Mouse (Mus musculus): Measurements from ENCODE around the gene Tmbim6. TPM values are rescaled to one million over a fixed set of nuclear protein-coding genes. Genes with fewer than 3 reads are reported as not detected.
"Not testable (repeated sequence)": the region's sequence is repeated elsewhere in the genome, so short reads cannot be mapped to it uniquely, and the experiment has no call there.

Tmbim6 gene
- polyA plus RNA-seq, 1 experiment from 2014 or later: 317 TPM

DNA sequence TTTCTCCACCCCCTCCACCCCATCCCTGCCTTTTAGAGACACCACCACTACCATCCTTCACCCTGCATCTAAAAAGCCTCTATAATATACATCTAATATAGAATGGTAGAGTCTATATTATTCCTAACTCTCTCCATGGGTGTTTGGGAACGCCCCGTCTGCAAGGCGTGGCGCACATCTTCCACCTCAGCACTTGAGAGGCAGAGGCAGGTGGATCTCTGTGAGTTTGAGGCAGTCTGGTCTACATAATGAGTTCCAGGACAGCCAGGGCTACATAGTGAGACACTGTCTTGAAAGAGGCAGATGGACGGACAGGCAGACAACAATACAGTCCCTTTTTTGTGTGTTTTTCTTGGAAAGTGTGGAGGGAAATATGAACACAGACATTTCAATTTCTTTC is 17.6 kb upstream of the Tmbim6 start:
- 90% methylated on average over 5 of the region's 5 CpGs for WGBS
- Histone ChIP-seq H3K4me1 (ENCODE audit: control insufficient read depth, insufficient read depth, low read length) (no peaks in the 10 kb centered on the region), H3K4me3 (ENCODE audit: low read depth, low read length) (no peak overlapping the region), H3K9me3 (ENCODE audit: control insufficient read depth, low read depth, low read length) (no peaks in the 10 kb centered on the region; the same call in 1 of the 2 replicates), H3K36me3 (ENCODE audit: control insufficient read depth, insufficient read depth, low read length) (no peaks in the 10 kb centered on the region), H3K4me2 (replicated peaks; ENCODE audit: low read depth, low read length) (no peak overlapping the region), H3K9ac (replicated peaks; ENCODE audit: low read depth, low read length) (no peak overlapping the region), H3K27me3 (ENCODE audit: control insufficient read depth, insufficient read depth, low read length) (no peaks in the 10 kb centered on the region), H3K27ac (ENCODE audit: low read length) (no peak overlapping the region)
- ATAC-seq (ENCODE audit: insufficient number of reproducible peaks, insufficient read depth, low FRiP score, low read depth): no peak

DNA sequence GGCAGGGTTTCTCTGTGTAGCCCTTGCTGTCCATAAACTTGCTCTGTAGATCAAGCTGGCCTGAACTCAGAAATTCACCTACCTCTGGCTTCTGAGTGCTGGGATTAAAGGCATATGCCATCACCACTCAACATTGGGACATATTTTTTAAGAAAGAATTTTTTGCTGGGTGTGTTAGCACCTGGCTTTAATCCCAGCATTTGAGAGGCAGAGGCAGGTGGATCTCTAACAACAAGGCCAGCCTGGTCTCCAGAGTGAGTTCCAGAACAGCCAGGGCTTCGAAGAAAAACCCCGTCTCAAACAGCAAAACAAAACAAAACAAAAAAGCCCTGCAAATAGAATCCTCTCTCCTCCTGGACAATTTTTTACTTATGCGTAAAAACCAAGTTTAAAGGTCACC is 17.1 kb upstream of the Tmbim6 start:
- no peaks in the 10 kb centered on the region; the same call in 1 of the 2 replicates for H3K9me3 ChIP-seq (ENCODE audit: control insufficient read depth, low read depth, low read length)
- H3K4me1 ChIP-seq (ENCODE audit: control insufficient read depth, insufficient read depth, low read length): no peaks in the 10 kb centered on the region
- no peak overlapping the region for H3K9ac ChIP-seq (replicated peaks; ENCODE audit: low read depth, low read length)
- ATAC-seq (ENCODE audit: insufficient number of reproducible peaks, insufficient read depth, low FRiP score, low read depth): no peak
- no peak overlapping the region for H3K4me3 ChIP-seq (ENCODE audit: low read depth, low read length)
- H3K27me3 ChIP-seq (ENCODE audit: control insufficient read depth, insufficient read depth, low read length): no peaks in the 10 kb centered on the region
- H3K36me3 ChIP-seq (ENCODE audit: control insufficient read depth, insufficient read depth, low read length): no peaks in the 10 kb centered on the region
- H3K27ac ChIP-seq (ENCODE audit: low read length): no peak overlapping the region
- H3K4me2 ChIP-seq (replicated peaks; ENCODE audit: low read depth, low read length): no peak overlapping the region
- 88% methylated on average over 3 of the region's 3 CpGs for WGBS

DNA sequence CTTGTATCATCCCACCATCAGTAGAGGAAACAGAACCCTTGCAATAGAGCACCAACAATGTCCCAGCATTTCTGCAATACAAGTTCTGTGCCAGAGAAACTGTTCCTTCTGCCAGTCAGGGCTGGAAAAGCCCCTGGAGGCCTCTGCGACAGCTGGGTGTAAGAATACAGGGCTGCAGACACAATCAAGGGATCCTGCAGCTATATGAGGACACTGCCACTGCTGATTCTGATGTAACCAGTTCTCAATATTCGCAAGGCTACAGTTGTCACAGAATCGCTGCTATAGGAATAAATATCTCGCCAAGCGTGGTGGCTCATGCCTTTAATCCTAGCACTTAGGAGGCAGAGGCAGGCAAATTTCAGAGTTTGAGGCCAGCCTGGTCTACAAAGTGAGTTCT is 16.4 kb upstream of the Tmbim6 start:
- no peak overlapping the region for H3K4me3 ChIP-seq (ENCODE audit: low read depth, low read length)
- H3K36me3 ChIP-seq (ENCODE audit: control insufficient read depth, insufficient read depth, low read length): no peaks in the 10 kb centered on the region
- H3K4me2 ChIP-seq (replicated peaks; ENCODE audit: low read depth, low read length): no peak overlapping the region
- ATAC-seq (ENCODE audit: insufficient number of reproducible peaks, insufficient read depth, low FRiP score, low read depth): no peak
- H3K9me3 ChIP-seq (ENCODE audit: control insufficient read depth, low read depth, low read length): no peaks in the 10 kb centered on the region; the same call in 1 of the 2 replicates
- H3K4me1 ChIP-seq (ENCODE audit: control insufficient read depth, insufficient read depth, low read length): no peaks in the 10 kb centered on the region
- no peak overlapping the region for H3K9ac ChIP-seq (replicated peaks; ENCODE audit: low read depth, low read length)
- no peaks in the 10 kb centered on the region for H3K27me3 ChIP-seq (ENCODE audit: control insufficient read depth, insufficient read depth, low read length)
- H3K27ac ChIP-seq (ENCODE audit: low read length): no peak overlapping the region
- WGBS: 86% methylated on average over 5 of the region's 5 CpGs

DNA sequence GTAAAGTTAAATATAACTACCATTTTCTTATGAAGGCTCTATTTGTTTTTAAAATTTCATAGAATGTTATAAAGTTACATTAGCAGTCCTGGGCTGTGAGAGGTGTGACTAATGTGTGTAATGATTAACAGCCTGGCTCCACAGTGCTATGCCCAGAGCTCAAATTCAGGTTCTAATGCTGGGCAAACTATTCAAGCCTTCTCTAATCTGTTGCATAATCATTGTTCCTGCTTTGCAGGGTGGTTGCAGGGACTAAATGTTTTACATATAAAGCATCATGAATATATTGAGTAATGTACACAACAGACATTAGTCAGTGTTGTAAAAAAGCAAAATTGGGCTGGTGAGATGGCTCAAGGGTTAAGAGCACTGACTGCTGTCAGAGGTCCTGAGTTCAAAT is 9.8 kb upstream of the Tmbim6 start:
- no peak overlapping the region for H3K4me2 ChIP-seq (replicated peaks; ENCODE audit: low read depth, low read length)
- H3K4me1 ChIP-seq (ENCODE audit: control insufficient read depth, insufficient read depth, low read length): no peaks in the 10 kb centered on the region
- no peak overlapping the region for H3K27ac ChIP-seq (ENCODE audit: low read length)
- no peaks in the 10 kb centered on the region for H3K27me3 ChIP-seq (ENCODE audit: control insufficient read depth, insufficient read depth, low read length)
- no peak for ATAC-seq (ENCODE audit: insufficient number of reproducible peaks, insufficient read depth, low FRiP score, low read depth)
- H3K36me3 ChIP-seq (ENCODE audit: control insufficient read depth, insufficient read depth, low read length): no peaks in the 10 kb centered on the region
- H3K9ac ChIP-seq (replicated peaks; ENCODE audit: low read depth, low read length): no peak overlapping the region
- H3K4me3 ChIP-seq (ENCODE audit: low read depth, low read length): no peak overlapping the region
- no peaks in the 10 kb centered on the region; the same call in 1 of the 2 replicates for H3K9me3 ChIP-seq (ENCODE audit: control insufficient read depth, low read depth, low read length)

DNA sequence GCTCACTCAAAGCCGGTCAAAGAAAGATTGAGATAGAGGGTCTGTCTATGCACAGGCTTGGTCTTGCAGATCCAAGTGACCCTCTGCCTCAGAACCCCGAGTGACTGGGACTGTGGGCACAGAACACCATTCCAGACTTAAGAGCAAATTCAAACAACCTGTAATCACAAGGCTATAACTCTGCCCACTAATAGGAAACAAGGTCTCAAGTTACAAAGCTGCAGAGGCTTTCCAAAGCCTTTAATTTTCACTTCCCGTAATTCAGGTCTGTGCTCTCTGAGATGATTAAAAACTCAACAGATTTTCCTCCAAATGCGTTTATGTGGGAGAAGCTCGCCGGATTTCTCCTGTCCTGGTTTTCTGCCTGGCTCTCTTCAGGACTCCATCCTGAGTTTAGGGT is 8.6 kb upstream of the Tmbim6 start:
- H3K36me3 ChIP-seq (ENCODE audit: control insufficient read depth, insufficient read depth, low read length): no peaks in the 10 kb centered on the region
- no peak overlapping the region for H3K27ac ChIP-seq (ENCODE audit: low read length)
- H3K9ac ChIP-seq (replicated peaks; ENCODE audit: low read depth, low read length): no peak overlapping the region
- no peaks in the 10 kb centered on the region for H3K27me3 ChIP-seq (ENCODE audit: control insufficient read depth, insufficient read depth, low read length)
- no peaks in the 10 kb centered on the region for H3K4me1 ChIP-seq (ENCODE audit: control insufficient read depth, insufficient read depth, low read length)
- H3K4me3 ChIP-seq (ENCODE audit: low read depth, low read length): no peak overlapping the region
- no peaks in the 10 kb centered on the region for H3K9me3 ChIP-seq (ENCODE audit: control insufficient read depth, low read depth, low read length)
- 47% methylated on average over 6 of the region's 6 CpGs for WGBS
- no peak overlapping the region for H3K4me2 ChIP-seq (replicated peaks; ENCODE audit: low read depth, low read length)
- no peak for ATAC-seq (ENCODE audit: insufficient number of reproducible peaks, insufficient read depth, low FRiP score, low read depth)

DNA sequence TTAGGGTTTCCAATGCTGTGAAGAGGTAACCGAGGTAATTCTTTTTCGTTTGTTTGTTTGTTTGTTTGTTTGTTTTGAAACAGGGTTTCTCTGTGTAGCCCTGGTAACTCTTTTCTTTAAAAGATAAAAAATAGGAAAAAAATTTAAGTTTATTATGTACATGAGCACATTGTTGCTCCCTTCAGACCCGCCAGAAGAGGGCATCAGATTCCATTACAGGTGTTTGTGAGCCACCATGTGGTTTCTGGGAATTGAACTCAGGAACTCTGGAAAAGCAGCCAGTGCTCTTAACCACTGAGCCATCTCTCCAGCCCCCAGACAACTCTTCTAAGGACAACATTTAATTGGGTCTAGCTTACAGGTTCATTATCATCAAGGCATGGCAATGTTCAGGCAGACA is 6.6 kb upstream of the Tmbim6 start:
- H3K27ac ChIP-seq (ENCODE audit: low read length); H3K27me3 ChIP-seq (ENCODE audit: control insufficient read depth, insufficient read depth, low read length); H3K9ac ChIP-seq (replicated peaks; ENCODE audit: low read depth, low read length); ATAC-seq (ENCODE audit: insufficient number of reproducible peaks, insufficient read depth, low FRiP score, low read depth); H3K4me2 ChIP-seq (replicated peaks; ENCODE audit: low read depth, low read length); H3K4me3 ChIP-seq (ENCODE audit: low read depth, low read length); H3K4me1 ChIP-seq (ENCODE audit: control insufficient read depth, insufficient read depth, low read length); H3K9me3 ChIP-seq (ENCODE audit: control insufficient read depth, low read depth, low read length); H3K36me3 ChIP-seq (ENCODE audit: control insufficient read depth, insufficient read depth, low read length): not testable (repeated sequence)
- WGBS: 59% methylated on average over 3 of the region's 3 CpGs

DNA sequence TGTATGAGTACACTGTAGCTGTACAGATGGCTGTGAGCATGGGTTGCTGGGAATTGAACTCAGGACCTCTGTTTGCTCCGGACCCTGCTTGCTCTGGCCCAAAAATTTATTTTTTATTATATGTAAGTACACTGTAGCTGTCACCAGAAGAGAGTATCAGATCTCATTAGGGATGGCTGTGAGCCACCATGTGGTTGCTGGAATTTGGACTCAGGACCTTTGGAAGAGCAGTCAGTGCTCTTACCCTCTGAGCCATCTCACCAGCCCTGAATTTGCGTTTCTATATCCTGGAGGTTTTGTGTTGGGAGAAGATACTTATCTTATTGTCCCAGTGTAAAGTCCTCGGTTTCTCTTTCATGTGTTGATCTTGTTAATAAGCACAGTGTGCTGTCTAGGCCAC is 5.9 kb upstream of the Tmbim6 start:
- 76% methylated on average over 3 of the region's 3 CpGs for WGBS
- Histone ChIP-seq H3K9me3 (ENCODE audit: control insufficient read depth, low read depth, low read length) (no peaks in the 10 kb centered on the region), H3K4me1 (ENCODE audit: control insufficient read depth, insufficient read depth, low read length) (no peaks in the 10 kb centered on the region), H3K27ac (ENCODE audit: low read length) (no peak overlapping the region), H3K4me2 (replicated peaks; ENCODE audit: low read depth, low read length) (no peak overlapping the region), H3K9ac (replicated peaks; ENCODE audit: low read depth, low read length) (no peak overlapping the region), H3K36me3 (ENCODE audit: control insufficient read depth, insufficient read depth, low read length) (no peaks in the 10 kb centered on the region), H3K4me3 (ENCODE audit: low read depth, low read length) (no peak overlapping the region), H3K27me3 (ENCODE audit: control insufficient read depth, insufficient read depth, low read length) (no peaks in the 10 kb centered on the region)
- no peak for ATAC-seq (ENCODE audit: insufficient number of reproducible peaks, insufficient read depth, low FRiP score, low read depth)

DNA sequence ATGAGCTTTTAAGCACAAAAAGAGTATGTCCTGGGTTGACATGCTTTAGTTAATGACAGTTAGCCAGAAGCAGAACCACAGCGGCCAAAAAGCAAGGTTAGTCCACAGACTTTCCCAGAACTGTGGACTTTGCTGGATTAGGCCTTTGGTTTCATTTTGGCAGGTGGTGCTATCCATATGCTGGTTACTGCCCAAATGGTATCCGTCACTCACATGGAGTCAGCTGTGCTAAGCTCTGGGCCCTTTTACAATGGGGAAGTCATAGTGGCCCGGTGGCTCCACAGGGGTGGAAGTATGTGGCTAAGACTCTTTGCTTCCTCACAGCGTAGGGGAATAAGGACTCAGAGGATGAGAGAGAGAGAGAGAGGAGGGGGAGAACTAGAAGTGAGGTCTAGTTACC is 4.7 kb upstream of the Tmbim6 start:
- Histone ChIP-seq H3K4me3 (ENCODE audit: low read depth, low read length) (no peak overlapping the region), H3K27ac (ENCODE audit: low read length) (no peak overlapping the region), H3K4me1 (ENCODE audit: control insufficient read depth, insufficient read depth, low read length) (0 out of 2 replicates have a peak, but pooled peaks cover 2% of the 10 kb centered on the region), H3K9ac (replicated peaks; ENCODE audit: low read depth, low read length) (no peak overlapping the region), H3K27me3 (ENCODE audit: control insufficient read depth, insufficient read depth, low read length) (no peaks in the 10 kb centered on the region), H3K36me3 (ENCODE audit: control insufficient read depth, insufficient read depth, low read length) (no peaks in the 10 kb centered on the region), H3K9me3 (ENCODE audit: control insufficient read depth, low read depth, low read length) (no peaks in the 10 kb centered on the region), H3K4me2 (replicated peaks; ENCODE audit: low read depth, low read length) (no peak overlapping the region)
- ATAC-seq (ENCODE audit: insufficient number of reproducible peaks, insufficient read depth, low FRiP score, low read depth): no peak
- WGBS: 67% methylated on average over 4 of the region's 4 CpGs

DNA sequence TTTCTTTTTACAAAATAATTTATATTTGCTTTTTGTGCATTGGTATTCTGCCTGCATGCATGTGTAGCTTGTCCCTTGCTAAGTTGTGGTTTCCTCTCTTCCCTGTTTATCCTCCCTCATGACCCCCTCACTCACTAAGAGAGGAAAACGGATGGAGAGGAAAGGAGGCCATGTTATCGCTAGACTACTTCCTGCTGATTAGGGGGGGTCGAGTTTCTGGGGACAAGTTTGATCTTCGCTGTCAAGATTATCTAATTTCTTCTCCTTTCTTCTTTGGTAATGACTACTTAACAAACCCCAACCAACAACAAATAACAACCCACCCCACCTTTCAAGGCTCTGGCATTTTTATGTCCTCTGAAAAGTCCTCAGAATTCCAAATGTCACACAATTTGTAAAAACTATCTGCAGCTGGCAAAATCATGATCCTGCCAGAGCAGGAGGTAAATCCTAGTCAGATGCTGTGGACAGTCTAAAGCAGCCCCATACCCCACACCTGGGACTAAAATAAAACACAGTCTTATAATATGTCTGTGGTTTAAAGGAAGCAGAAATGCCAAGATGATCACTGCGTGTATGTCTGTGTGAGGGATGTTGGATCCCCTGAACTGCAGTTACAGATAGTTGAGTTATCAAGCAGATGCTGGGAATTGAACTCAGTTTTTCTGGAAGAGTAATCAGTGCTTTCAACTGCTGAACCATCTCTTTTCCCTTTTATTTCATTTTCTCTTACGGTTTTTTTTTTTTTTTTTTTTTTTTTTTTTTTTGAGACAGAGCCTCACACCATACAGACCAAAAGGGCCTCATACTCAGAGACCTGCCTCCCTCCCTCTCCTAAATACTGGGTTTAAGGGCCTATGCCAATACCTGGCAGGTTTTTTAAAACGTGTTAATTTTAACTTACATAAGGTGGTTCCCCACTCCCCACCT is 1.9 kb upstream of the Tmbim6 start:
- H3K36me3 ChIP-seq (ENCODE audit: control insufficient read depth, insufficient read depth, low read length): no peaks in the 10 kb centered on the region
- no peak overlapping the region for H3K27ac ChIP-seq (ENCODE audit: low read length)
- no peaks in the 10 kb centered on the region for H3K27me3 ChIP-seq (ENCODE audit: control insufficient read depth, insufficient read depth, low read length)
- WGBS: 59% methylated on average over 7 of the region's 7 CpGs
- no peak for ATAC-seq (ENCODE audit: insufficient number of reproducible peaks, insufficient read depth, low FRiP score, low read depth)
- no peaks in the 10 kb centered on the region for H3K9me3 ChIP-seq (ENCODE audit: control insufficient read depth, low read depth, low read length)
- no peak overlapping the region for H3K4me3 ChIP-seq (ENCODE audit: low read depth, low read length)
- H3K9ac ChIP-seq (replicated peaks; ENCODE audit: low read depth, low read length): no peak overlapping the region
- no peak overlapping the region for H3K4me2 ChIP-seq (replicated peaks; ENCODE audit: low read depth, low read length)
- peaks cover 18% of the 10 kb centered on the region for H3K4me1 ChIP-seq (ENCODE audit: control insufficient read depth, insufficient read depth, low read length)

Data from stomach, embryonic 14.5 days (tissue).